Mouse (Mus musculus) embryonic facial prominence, embryonic 14.5 days (tissue): ENCODE measurements around the gene C3. TPM values are rescaled to one million over a fixed set of nuclear protein-coding genes. Genes with fewer than 3 reads are reported as not detected.

Source experiments
- ATAC-seq: fragments of 200-750 bp; cut with Nextera tagmentation; 2 replicates; pipeline ENCODE4 v1.8.0; 2017; ENCODE audit warnings: low read depth, moderate number of reproducible peaks, moderate TSS enrichment
- DNase-seq: peaks from one replicate; pipeline ENCODE4 v3.0.0-alpha.2; 2015; ENCODE audit warnings: low spot score
- H3K27ac ChIP-seq: fragments of 300-500 bp; sonication (generic); replicated peaks from 2 replicates; pipeline ENCODE4 v1.5.1; 2014; ENCODE audit warnings: low read depth, mild to moderate bottlenecking, low read length, moderate library complexity
- H3K27me3 ChIP-seq: fragments of 300-500 bp; sonication (generic); replicated peaks from 2 replicates; pipeline ENCODE4 v1.6.1; 2014; ENCODE audit warnings: low read length; ENCODE audit not compliant: control insufficient read depth, insufficient read depth
- H3K36me3 ChIP-seq: fragments of 300-500 bp; sonication (generic); 2 replicates; pipeline ENCODE4 v1.6.1; 2014; ENCODE audit warnings: low read length, mixed read lengths; ENCODE audit not compliant: control insufficient read depth, insufficient read depth
- H3K4me1 ChIP-seq: fragments of 300-500 bp; sonication (generic); 2 replicates; pipeline ENCODE4 v1.6.1; 2014; ENCODE audit warnings: antibody characterized with exemption, low read length; ENCODE audit not compliant: control insufficient read depth, insufficient read depth
- H3K4me2 ChIP-seq: fragments of 300-500 bp; sonication (generic); 2 replicates; pipeline ENCODE4 v1.6.1; 2014; ENCODE audit warnings: low read depth, mild to moderate bottlenecking, low read length, moderate library complexity, mixed read lengths
- H3K4me3 ChIP-seq: fragments of 300-500 bp; sonication (generic); 2 replicates; pipeline ENCODE4 v1.5.1; 2014; ENCODE audit warnings: low read depth, mild to moderate bottlenecking, low read length
- H3K9ac ChIP-seq: fragments of 300-500 bp; sonication (generic); 2 replicates; pipeline ENCODE4 v1.6.1; 2014; ENCODE audit warnings: low read depth, mild to moderate bottlenecking, low read length, moderate library complexity, mixed read lengths
- H3K9me3 ChIP-seq: fragments of 300-500 bp; sonication (generic); 2 replicates; pipeline ENCODE4 v1.6.1; 2016; ENCODE audit warnings: low read length; ENCODE audit not compliant: control insufficient read depth
- WGBS: fragments of 180-500 bp; shearing (Covaris S2); extraction: QIAGEN DNeasy Blood & Tissue Kit; methylation state at CpG from one replicate; pipeline ENCODE4 v1.1.7; 2014; 5-methylcytosine and 5-hydroxymethylcytosine counted together
- polyA plus RNA-seq: library from polyadenylated mRNA; unstranded; fragments of >200 nt; fragmentation: Nextera tagmentation; extraction: Ambion mirVana; gene quantifications from 2 replicates; pipeline ENCODE4 v1.2.1, GENCODE M21; 2014

The C3 gene
- 2.0 and 4.6 TPM in 2 replicates for polyA plus RNA-seq

DNA sequence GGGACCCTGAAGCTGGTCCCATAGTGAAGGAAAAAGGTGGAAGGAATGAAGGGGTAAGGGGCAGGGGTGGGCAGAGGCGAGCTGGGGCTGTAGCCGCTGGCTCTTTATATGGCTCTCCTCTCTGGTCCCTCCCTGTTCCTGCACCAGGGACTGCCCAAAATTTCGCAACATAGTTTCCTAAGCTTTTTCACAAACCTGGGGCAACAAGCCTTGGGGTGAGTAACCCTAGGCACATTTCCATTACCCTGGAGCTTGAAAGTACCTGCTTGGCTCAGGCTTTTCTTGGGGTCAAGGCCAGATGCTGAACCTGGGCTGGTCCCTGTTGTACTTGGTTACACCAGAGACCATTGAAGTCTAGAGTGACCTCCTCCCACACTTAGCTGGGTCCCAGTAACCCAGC lies at the start of gene C3:
C3 (minus strand) TSS at position 123 of the 400 bp plus-strand sequence.
- Histone ChIP-seq H3K4me1 (no peaks in the 10 kb centered on the region), H3K36me3 (no peaks in the 10 kb centered on the region), H3K27ac (no peak within 1 kb of the TSS), H3K4me3 (no peak within 1 kb of the TSS), H3K4me2 (no peak within 1 kb of the TSS), H3K27me3 (peaks cover 5% of the 10 kb centered on the region; the same call in 1 of the 2 replicates), H3K9ac (no peak within 1 kb of the TSS), H3K9me3 (no peaks in the 10 kb centered on the region)
- 65% methylated on average over 3 of the region's 3 CpGs for WGBS
- ATAC-seq, result no peak
- DNase-seq, result no peak

DNA sequence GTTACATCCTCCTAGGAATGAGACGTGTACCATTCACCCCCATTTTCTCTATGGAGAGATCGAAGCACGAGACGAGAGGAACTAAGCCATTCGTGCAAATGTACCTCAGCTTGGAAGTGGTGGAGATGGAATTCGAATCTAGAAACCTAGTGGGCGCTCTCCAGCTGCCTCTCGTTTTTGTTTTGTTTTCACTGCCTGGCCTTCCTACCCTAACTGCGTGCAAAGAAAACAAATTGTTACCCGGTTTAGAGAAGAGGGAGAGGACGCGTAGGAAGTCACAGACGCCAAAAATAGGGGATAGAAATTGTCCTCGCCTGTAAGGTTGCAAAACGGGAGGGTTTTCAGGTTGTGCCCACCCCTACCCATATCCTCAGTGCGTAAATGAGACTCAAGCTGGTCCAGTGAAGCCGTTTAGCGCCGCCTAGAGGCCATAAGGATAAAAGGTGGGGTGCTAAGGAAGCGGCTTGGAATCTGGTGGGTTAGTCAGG lies 48.7 kb upstream of the C3 start:
- H3K27me3 ChIP-seq, result peaks cover 10% of the 10 kb centered on the region
- peak overlapping the region; percentile 81 for H3K4me2 ChIP-seq
- H3K9ac ChIP-seq, result peak overlapping the region; percentile 47; the same call in 1 of the 2 replicates
- under 1% methylated on average over 20 of the region's 20 CpGs for WGBS
- DNase-seq, result peak; percentile 90
- H3K27ac ChIP-seq, result no peak overlapping the region
- no peaks in the 10 kb centered on the region for H3K9me3 ChIP-seq
- peaks cover 13% of the 10 kb centered on the region; the same call in 1 of the 2 replicates for H3K4me1 ChIP-seq
- peak overlapping the region; percentile 59 for H3K4me3 ChIP-seq
- no peaks in the 10 kb centered on the region for H3K36me3 ChIP-seq
- peak; percentile 77 for ATAC-seq

DNA sequence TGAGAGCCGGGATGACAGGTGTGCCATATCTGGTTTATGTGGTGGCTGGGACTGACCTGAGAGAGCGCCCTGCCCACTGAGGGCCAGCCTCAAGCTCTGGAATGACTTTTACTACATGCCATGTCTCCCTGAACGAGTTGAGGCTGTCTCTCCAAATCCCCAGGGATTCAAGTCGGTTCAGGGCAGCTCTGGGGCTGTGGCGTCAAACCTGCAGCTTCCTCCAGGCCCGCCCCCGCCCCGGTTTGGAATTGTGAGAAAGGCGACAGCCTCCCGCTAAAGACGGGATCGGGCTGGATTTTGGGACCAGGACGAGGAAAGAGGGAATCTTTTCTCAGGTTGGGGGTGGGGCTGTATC lies 48.0 kb upstream of the C3 start:
- peak overlapping the region; percentile 46; the same call in 1 of the 2 replicates for H3K9ac ChIP-seq
- DNase-seq (peak; percentile 20), ATAC-seq (no peak)
- peaks cover 13% of the 10 kb centered on the region; the same call in 1 of the 2 replicates for H3K4me1 ChIP-seq
- H3K36me3 ChIP-seq, result no peaks in the 10 kb centered on the region
- WGBS, result 4% methylated on average over 13 of the region's 13 CpGs
- H3K27ac ChIP-seq, result no peak overlapping the region
- H3K4me3 ChIP-seq, result peak overlapping the region; percentile 59
- H3K9me3 ChIP-seq, result no peaks in the 10 kb centered on the region
- peaks cover 10% of the 10 kb centered on the region for H3K27me3 ChIP-seq
- H3K4me2 ChIP-seq, result peak overlapping the region; percentile 81

DNA sequence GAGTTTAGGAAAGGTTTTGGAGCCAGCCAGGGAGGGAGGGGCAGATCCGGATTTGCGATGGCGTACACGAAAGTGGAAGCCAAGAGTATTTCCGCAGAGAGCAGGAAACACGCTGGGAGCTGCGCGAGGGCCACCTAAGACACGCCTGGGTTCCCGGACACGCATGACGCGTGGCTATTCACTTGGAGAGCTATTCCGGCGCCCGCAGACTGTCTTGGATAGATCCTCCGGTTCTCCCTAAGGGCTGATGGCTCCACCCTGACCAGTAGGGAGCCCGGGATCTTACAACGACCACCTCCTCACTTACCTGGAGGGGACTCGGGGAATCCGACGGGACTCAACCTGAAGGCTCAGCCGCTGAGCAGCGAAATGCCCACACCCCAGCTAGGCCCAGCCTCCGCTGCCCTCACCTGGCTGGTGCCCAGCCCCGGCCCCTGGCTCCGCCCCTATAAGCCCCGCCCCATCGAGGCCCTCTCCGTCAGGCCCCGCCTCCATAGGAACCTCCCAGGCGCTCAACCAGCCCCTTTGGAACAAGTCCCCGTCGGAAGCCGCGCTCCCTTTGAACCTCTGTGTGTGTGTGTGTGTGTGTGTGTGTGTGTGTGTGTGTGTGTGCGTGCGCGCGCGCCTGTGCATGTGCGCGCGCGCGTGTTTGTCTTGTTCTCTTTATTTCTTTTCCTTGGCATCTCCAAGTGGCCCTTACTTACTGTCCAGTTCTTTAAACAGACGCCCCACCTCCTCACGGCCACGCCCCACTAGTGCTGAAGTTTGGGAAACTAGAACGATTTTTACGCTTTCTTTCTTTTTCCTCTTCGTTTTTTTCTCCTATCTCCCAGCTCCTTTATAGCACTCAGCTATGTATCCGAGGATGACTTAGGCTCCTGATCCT lies 47.4 kb upstream of the C3 start:
- Histone ChIP-seq H3K9me3 (no peaks in the 10 kb centered on the region), H3K9ac (peak overlapping the region; percentile 65), H3K27ac (no peak overlapping the region), H3K4me3 (peak overlapping the region; percentile 59), H3K4me1 (peaks cover 13% of the 10 kb centered on the region; the same call in 1 of the 2 replicates), H3K27me3 (peaks cover 10% of the 10 kb centered on the region), H3K36me3 (no peaks in the 10 kb centered on the region), H3K4me2 (peak overlapping the region; percentile 81)
- WGBS, result 1% methylated on average over 38 of the region's 53 CpGs
- peak; percentile 87 for ATAC-seq
- DNase-seq, result peak; percentile 89

DNA sequence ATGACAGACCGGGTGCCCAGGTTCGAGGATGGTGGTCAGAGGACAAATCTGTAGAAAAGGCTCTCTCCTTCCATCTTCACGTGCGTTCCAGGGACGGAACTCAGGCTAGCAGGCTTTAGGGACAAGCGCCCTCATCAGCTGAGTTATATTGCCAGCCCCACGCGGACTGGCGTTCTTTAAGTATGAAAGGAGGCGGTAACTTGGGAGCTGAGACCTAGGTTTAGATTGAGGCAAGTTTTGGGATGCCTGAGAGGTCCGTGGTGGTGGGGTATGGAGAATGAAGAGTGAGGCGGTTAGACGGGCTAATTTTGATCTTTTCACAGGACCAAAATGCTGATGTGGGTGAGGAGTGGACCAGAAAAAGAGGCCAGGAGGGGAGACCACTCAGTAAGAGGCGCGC lies 46.8 kb upstream of the C3 start:
- H3K4me1 ChIP-seq, result peaks cover 13% of the 10 kb centered on the region; the same call in 1 of the 2 replicates
- WGBS, result 6% methylated on average over 15 of the region's 15 CpGs

DNA sequence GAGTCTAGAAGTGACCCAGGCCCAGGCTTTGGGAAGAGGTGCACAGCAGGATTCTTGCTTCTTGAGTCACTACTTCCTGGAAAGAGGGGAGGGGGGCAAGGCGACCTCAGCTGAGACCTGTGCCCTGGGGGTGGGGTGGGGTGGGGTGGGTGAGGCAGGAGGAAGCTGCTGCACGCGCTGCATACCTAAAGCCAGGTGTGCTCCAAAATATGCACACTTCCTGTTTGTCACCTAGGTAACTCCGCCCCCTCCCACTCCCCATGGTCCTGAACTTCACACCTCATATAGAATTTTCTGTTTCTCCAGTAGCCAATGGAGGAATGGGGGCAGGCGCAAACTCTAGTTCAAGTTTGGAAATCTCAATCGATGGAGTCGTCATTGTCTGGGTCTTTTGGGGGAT lies 45.9 kb upstream of the C3 start:
- no peak overlapping the region for H3K4me2 ChIP-seq

More for the DNA sequence above, 46.8 kb upstream of the C3 start:
- ATAC-seq (0 out of 2 replicates have a peak, but pooled peaks have one; percentile 2), DNase-seq (peak; percentile 16)
- peak overlapping the region; percentile 59 for H3K4me3 ChIP-seq
- no peak overlapping the region for H3K27ac ChIP-seq
- H3K27me3 ChIP-seq, result peaks cover 10% of the 10 kb centered on the region
- H3K4me2 ChIP-seq, result peak overlapping the region; percentile 81
- peak overlapping the region; percentile 65 for H3K9ac ChIP-seq
- no peaks in the 10 kb centered on the region for H3K36me3 ChIP-seq
- no peaks in the 10 kb centered on the region for H3K9me3 ChIP-seq

DNA sequence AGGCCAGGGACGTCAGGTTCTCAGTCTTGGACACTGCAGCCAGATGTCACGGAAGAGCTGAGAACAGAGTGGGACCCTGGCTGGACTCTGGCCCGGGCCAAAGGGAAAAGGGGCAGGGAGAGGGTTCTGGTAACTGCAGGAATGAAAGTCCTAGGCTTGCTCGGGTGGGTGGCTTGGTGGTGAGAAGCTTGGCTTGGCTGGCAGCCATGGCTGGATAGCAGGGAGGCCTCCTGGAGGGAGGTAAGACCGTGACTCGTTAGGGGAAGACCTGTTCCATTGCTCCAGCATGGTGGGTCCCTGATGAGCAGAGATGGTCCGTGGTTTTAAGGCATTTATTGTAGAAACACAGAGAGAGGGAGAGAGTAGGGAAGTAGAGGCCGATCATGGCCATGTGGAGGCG lies 43.4 kb upstream of the C3 start:
- DNase-seq (peak; percentile 11), ATAC-seq (no peak)
- Histone ChIP-seq H3K9ac (no peak overlapping the region), H3K9me3 (no peaks in the 10 kb centered on the region), H3K4me3 (no peak overlapping the region), H3K27me3 (peaks cover 10% of the 10 kb centered on the region), H3K27ac (no peak overlapping the region), H3K4me1 (peaks cover 11% of the 10 kb centered on the region; the same call in 1 of the 2 replicates), H3K4me2 (no peak overlapping the region), H3K36me3 (no peaks in the 10 kb centered on the region)
- WGBS, result 58% methylated on average over 9 of the region's 9 CpGs

More for the DNA sequence above, 45.9 kb upstream of the C3 start:
- Histone ChIP-seq H3K27me3 (peaks cover 10% of the 10 kb centered on the region), H3K9me3 (no peaks in the 10 kb centered on the region), H3K4me1 (peaks cover 13% of the 10 kb centered on the region; the same call in 1 of the 2 replicates), H3K4me3 (no peak overlapping the region), H3K9ac (no peak overlapping the region), H3K36me3 (no peaks in the 10 kb centered on the region), H3K27ac (no peak overlapping the region)
- DNase-seq (peak; percentile 8), ATAC-seq (no peak)
- 29% methylated on average over 7 of the region's 7 CpGs for WGBS

DNA sequence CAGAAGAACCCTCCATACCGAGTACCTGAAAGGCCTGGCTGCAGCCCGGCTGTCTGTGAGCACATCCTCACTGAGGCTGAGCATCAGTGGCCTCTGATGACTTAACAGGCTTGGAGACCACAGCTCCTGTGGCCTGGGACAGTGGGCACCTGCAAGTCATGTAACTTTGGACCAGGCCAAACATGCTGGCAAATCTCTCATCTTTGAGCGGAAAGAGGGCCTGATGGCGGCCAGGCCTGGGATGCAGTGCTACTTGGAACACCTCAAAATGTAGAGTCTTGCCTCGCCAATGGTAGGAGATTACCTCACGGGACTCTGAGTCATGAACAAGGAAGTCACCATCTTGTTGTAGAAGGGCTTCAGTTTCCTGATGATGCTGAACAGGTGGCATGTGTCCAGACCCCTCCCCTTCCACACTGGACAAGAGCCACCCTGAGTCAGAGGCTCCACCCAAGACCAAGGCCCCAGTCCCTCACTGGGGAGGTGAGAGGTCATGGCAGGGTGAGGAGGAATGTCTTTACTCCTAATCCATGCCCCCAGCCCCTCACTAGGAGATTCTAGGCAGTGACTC lies 39.7 kb upstream of the C3 start:
- H3K36me3 ChIP-seq, result peaks cover 15% of the 10 kb centered on the region
- H3K4me1 ChIP-seq, result peaks cover 7% of the 10 kb centered on the region; the same call in 1 of the 2 replicates
- WGBS, result 87% methylated on average over 6 of the region's 6 CpGs
- DNase-seq (no peak), ATAC-seq (no peak)
- no peak overlapping the region for H3K4me2 ChIP-seq
- no peak overlapping the region for H3K4me3 ChIP-seq
- H3K27ac ChIP-seq, result no peak overlapping the region
- no peaks in the 10 kb centered on the region for H3K9me3 ChIP-seq
- no peaks in the 10 kb centered on the region for H3K27me3 ChIP-seq
- no peak overlapping the region for H3K9ac ChIP-seq
